Comparison of ENCODE assay signal across 11 mouse cellular contexts in genomic region chr6:136551550-136552109, GRCm38 (mm10). TPM values are rescaled to one million over a fixed set of nuclear protein-coding genes. Genes with fewer than 3 reads are reported as not detected.
DNase-seq lines count a peak whose midpoint lies in the region; ATAC-seq and TF ChIP-seq lines count a peak whose summit lies in the region.
"Had no signal": no experiment of that assay in that cellular context is flagged by ENCODE, and none has a peak within 500 bp of the region (broad histone marks: within the 10 kb centered on the region; RNA-seq: fewer than 3 reads in every experiment).

No protein-coding gene starts in this region.

- no peak for TF ChIP-seq CTCF in heart, adult 2 months (IDR thresholded peaks at IDR 0.05)
- no peak for TF ChIP-seq CTCF in lung, postnatal 0 days (IDR thresholded peaks at IDR 0.05)

- peaks cover 2% of the 10 kb centered on the region; the same call in 1 of the 2 replicates for H3K79me2 ChIP-seq in heart, adult 2 months (replicated peaks; ENCODE audit: control insufficient read depth, insufficient read depth, low read length)

- H3K27ac ChIP-seq in heart, adult 2 months = peak overlapping the region; percentile 71
- H3K27ac ChIP-seq in heart, embryonic 11.5 days (ENCODE audit: low read depth, low read length) = no peak overlapping the region
- no peak overlapping the region for H3K27ac ChIP-seq in lung, postnatal 0 days (ENCODE audit: low read length)
- H3K27ac ChIP-seq in hindbrain, embryonic 14.5 days = peak overlapping the region; percentile 76
- no peak overlapping the region; the same call in 1 of the 2 replicates for H3K27ac ChIP-seq in neural tube, embryonic 15.5 days (replicated peaks)
- H3K27ac ChIP-seq: neural tube, embryonic 12.5 days had no signal

- WGBS in heart, adult 2 months = 33% methylated on average over 7 of the region's 7 CpGs
- 86% methylated on average over 7 of the region's 7 CpGs for WGBS in heart, embryonic 11.5 days (ENCODE audit: insufficient replicate concordance)
- WGBS in lung, postnatal 0 days = 81% methylated on average over 7 of the region's 7 CpGs
- 80% methylated on average over 7 of the region's 7 CpGs for WGBS in hindbrain, embryonic 14.5 days
- WGBS in neural tube, embryonic 15.5 days = 62% methylated on average over 7 of the region's 7 CpGs

- peaks cover 35% of the 10 kb centered on the region for H3K36me3 ChIP-seq in heart, adult 2 months (ENCODE audit: control insufficient read depth, insufficient read depth, low read length)
- no peaks in the 10 kb centered on the region for H3K36me3 ChIP-seq in heart, embryonic 11.5 days (ENCODE audit: control insufficient read depth, insufficient read depth, low read length)
- no peaks in the 10 kb centered on the region for H3K36me3 ChIP-seq in lung, postnatal 0 days (ENCODE audit: insufficient read depth, low read length)
- no peaks in the 10 kb centered on the region; the same call in 1 of the 2 replicates for H3K36me3 ChIP-seq in hindbrain, embryonic 14.5 days (replicated peaks; ENCODE audit: control insufficient read depth, insufficient read depth)
- no peaks in the 10 kb centered on the region for H3K36me3 ChIP-seq in neural tube, embryonic 15.5 days
- H3K36me3 ChIP-seq: neural tube, embryonic 12.5 days had no signal

- no peaks in the 10 kb centered on the region for H3K9me3 ChIP-seq in heart, embryonic 11.5 days (replicated peaks; ENCODE audit: control insufficient read depth, low read length)
- no peaks in the 10 kb centered on the region for H3K9me3 ChIP-seq in lung, postnatal 0 days (ENCODE audit: low read length)
- no peaks in the 10 kb centered on the region for H3K9me3 ChIP-seq in hindbrain, embryonic 14.5 days (ENCODE audit: control insufficient read depth, low read length)
- H3K9me3 ChIP-seq in neural tube, embryonic 15.5 days (replicated peaks) = no peaks in the 10 kb centered on the region
- H3K9me3 ChIP-seq: neural tube, embryonic 12.5 days had no signal

- H3K4me3 ChIP-seq in heart, adult 2 months = peak overlapping the region; percentile 43
- no peak overlapping the region for H3K4me3 ChIP-seq in heart, embryonic 11.5 days (ENCODE audit: low read depth, low read length)
- H3K4me3 ChIP-seq in lung, postnatal 0 days (ENCODE audit: low read depth, low read length) = no peak overlapping the region
- no peak overlapping the region for H3K4me3 ChIP-seq in hindbrain, embryonic 14.5 days (replicated peaks; ENCODE audit: low read length)
- H3K4me3 ChIP-seq in neural tube, embryonic 15.5 days (replicated peaks) = no peak overlapping the region
- H3K4me3 ChIP-seq: neural tube, embryonic 12.5 days had no signal

- no peak for TF ChIP-seq EP300 in heart, adult 2 months (IDR thresholded peaks at IDR 0.05; ENCODE audit: insufficient read depth, low read depth, low read length)
- no peak for TF ChIP-seq EP300 in lung, postnatal 0 days (IDR thresholded peaks at IDR 0.05)

- peaks cover 19% of the 10 kb centered on the region for H3K4me1 ChIP-seq in heart, adult 2 months (ENCODE audit: control insufficient read depth, insufficient read depth, low read length)
- H3K4me1 ChIP-seq in heart, embryonic 11.5 days (ENCODE audit: control insufficient read depth, insufficient read depth, low read length) = peaks cover 2% of the 10 kb centered on the region; the same call in 1 of the 2 replicates
- peaks cover 8% of the 10 kb centered on the region; the same call in 1 of the 2 replicates for H3K4me1 ChIP-seq in lung, postnatal 0 days (ENCODE audit: insufficient read depth, low read depth, low read length)
- peaks cover 35% of the 10 kb centered on the region for H3K4me1 ChIP-seq in hindbrain, embryonic 14.5 days (replicated peaks; ENCODE audit: control insufficient read depth, insufficient read depth, low read length)
- peaks cover 32% of the 10 kb centered on the region for H3K4me1 ChIP-seq in neural tube, embryonic 15.5 days

- no peak overlapping the region for H3K4me2 ChIP-seq in heart, embryonic 11.5 days
- 0 out of 2 replicates have a peak overlapping the region, but pooled peaks have one; percentile 32 for H3K4me2 ChIP-seq in lung, postnatal 0 days (replicated peaks; ENCODE audit: low read depth, low read length)
- no peak overlapping the region for H3K4me2 ChIP-seq in hindbrain, embryonic 14.5 days (replicated peaks)
- H3K4me2 ChIP-seq in neural tube, embryonic 15.5 days = 0 out of 2 replicates have a peak overlapping the region, but pooled peaks have one; percentile 17
- H3K4me2 ChIP-seq: neural tube, embryonic 12.5 days had no signal

- intact Hi-C loops in heart, adult 2 months (cut with DNase I) = loop anchor here (2.0 kb wide), 2 partner anchors 19 to 33 kb away; no protein-coding TSS in a partner anchor

- ATAC-seq in heart, embryonic 11.5 days (replicated peaks; ENCODE audit: insufficient number of reproducible peaks, low FRiP score, low TSS enrichment) = no peak
- no peak for ATAC-seq in lung, postnatal 0 days
- no peak for ATAC-seq in hindbrain, embryonic 14.5 days (ENCODE audit: low FRiP score)
- ATAC-seq in neural tube, embryonic 15.5 days (ENCODE audit: low FRiP score) = no peak

- DNase-seq in heart, adult 2 months = no peak
- no peak for DNase-seq in lung, postnatal 0 days (ENCODE audit: low spot score)
- DNase-seq in lung, postnatal 25 days (ENCODE audit: low spot score) = no peak
- DNase-seq in hindbrain, embryonic 14.5 days (ENCODE audit: low spot score) = no peak
- DNase-seq in c-Kit-positive CD71-positive TER-119-positive erythroid progenitor cells, embryonic 14.5 days (ENCODE audit: low spot score) = no peak
- DNase-seq: cerebellum, postnatal 36 days; layer of hippocampus, adult 9-11 months; thymus, postnatal 14 days had no signal

- H3K27me3 ChIP-seq in heart, adult 2 months (ENCODE audit: control insufficient read depth, insufficient read depth, low read length) = no peaks in the 10 kb centered on the region
- H3K27me3 ChIP-seq in heart, embryonic 11.5 days (ENCODE audit: control insufficient read depth, insufficient read depth, low read length) = no peaks in the 10 kb centered on the region
- H3K27me3 ChIP-seq in lung, postnatal 0 days (replicated peaks; ENCODE audit: insufficient read depth, low read length) = no peaks in the 10 kb centered on the region
- no peaks in the 10 kb centered on the region for H3K27me3 ChIP-seq in hindbrain, embryonic 14.5 days (ENCODE audit: control insufficient read depth, insufficient read depth, low read length)
- H3K27me3 ChIP-seq in neural tube, embryonic 15.5 days (replicated peaks) = no peaks in the 10 kb centered on the region
- H3K27me3 ChIP-seq: neural tube, embryonic 12.5 days had no signal

- H3K9ac ChIP-seq in heart, adult 2 months (ENCODE audit: low read depth, low read length) = peak overlapping the region; percentile 28; the same call in 1 of the 2 replicates
- no peak overlapping the region for H3K9ac ChIP-seq in heart, embryonic 11.5 days (ENCODE audit: low read depth, low read length)
- no peak overlapping the region for H3K9ac ChIP-seq in lung, postnatal 0 days (replicated peaks; ENCODE audit: low read depth)
- no peak overlapping the region for H3K9ac ChIP-seq in hindbrain, embryonic 14.5 days
- H3K9ac ChIP-seq in neural tube, embryonic 15.5 days (replicated peaks) = no peak overlapping the region
- H3K9ac ChIP-seq: neural tube, embryonic 12.5 days had no signal

- TF ChIP-seq POLR2A in heart, adult 2 months (IDR thresholded peaks at IDR 0.05; ENCODE audit: insufficient read depth, low read depth, low read length) = no peak

RNA-seq across cellular contexts. Expression of gene Atf7ip, which starts 45.7 kb away (rescaled TPM):
- 10 to 100 TPM; 73.1 to 88.0 TPM for total RNA-seq in heart, adult 2 months (2021)
- 21.4 and 31.7 TPM in 2 replicates for polyA plus RNA-seq in heart, adult 2 months (2012; rRNA removed)
- polyA plus RNA-seq in heart, embryonic 11.5 days (2014; fragmentation: Nextera tagmentation; extraction: Ambion mirVana) = 43.1 and 49.7 TPM in 2 replicates
- polyA plus RNA-seq in lung, postnatal 0 days (2015; fragmentation: Nextera tagmentation; extraction: Ambion mirVana) = 13.9 and 14.9 TPM in 2 replicates
- 42.8 and 49.7 TPM in 2 replicates for polyA plus RNA-seq in hindbrain, embryonic 14.5 days (2014; fragmentation: Nextera tagmentation; extraction: Ambion mirVana)
- polyA plus RNA-seq in neural tube, embryonic 15.5 days (2015; fragmentation: Nextera tagmentation; extraction: Ambion mirVana) = 33.5 and 36.0 TPM in 2 replicates

Comparison
In these comparisons a context has a peak if more than half of its experiments do, and no peak if none do; other contexts are left out.
1. H3K27ac ChIP-seq: peak in heart, adult 2 months (single experiment) and hindbrain, embryonic 14.5 days (single experiment); none in heart, embryonic 11.5 days (single experiment), lung, postnatal 0 days (single experiment) and neural tube, embryonic 15.5 days (single experiment).
2. H3K4me2 ChIP-seq: peak in lung, postnatal 0 days (single experiment) and neural tube, embryonic 15.5 days (single experiment); none in heart, embryonic 11.5 days (single experiment) and hindbrain, embryonic 14.5 days (single experiment).